Mouse (Mus musculus): Measurements from ENCODE around the gene Fbxo46. TPM values are rescaled to one million over a fixed set of nuclear protein-coding genes. Genes with fewer than 3 reads are reported as not detected.

Fbxo46 gene
- polyA plus RNA-seq, 1 experiment = 29.2 TPM

DNA sequence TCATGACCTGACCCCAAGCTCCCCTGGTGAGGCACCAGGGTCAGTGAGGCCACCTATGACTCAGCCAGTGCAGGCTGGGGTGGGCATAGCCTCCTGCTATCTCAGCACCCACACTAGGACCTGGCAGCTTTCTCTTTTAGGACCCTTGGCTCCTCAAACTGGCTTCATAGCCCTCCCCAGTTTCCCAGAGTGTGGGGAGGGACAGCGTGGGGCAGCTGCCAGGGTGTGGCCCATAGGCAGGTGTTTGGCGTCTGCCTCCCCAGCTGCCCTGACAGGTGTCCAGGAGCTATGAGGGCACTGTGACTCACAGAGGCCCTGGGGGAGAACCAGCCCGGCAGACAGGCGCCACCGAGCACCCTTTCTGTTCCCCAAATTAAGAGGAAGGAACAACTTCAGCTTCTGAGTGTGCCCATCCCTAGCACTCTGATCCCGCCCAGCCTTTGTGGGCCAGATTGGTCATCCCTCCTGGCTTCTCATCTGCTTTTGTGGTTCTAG, 35.3 kb upstream of the Fbxo46 start:
- Histone ChIP-seq H3K4me3 (ENCODE audit: control insufficient read depth, insufficient read depth, low read length) (no peak overlapping the region), H3K27me3 (ENCODE audit: control insufficient read depth, insufficient read depth, low read length) (no peaks in the 10 kb centered on the region; the same call in 1 of the 2 replicates), H3K27ac (ENCODE audit: control insufficient read depth, insufficient read depth, low read length) (no peak overlapping the region), H3K36me3 (ENCODE audit: control insufficient read depth, insufficient read depth, low read length) (no peaks in the 10 kb centered on the region), H3K4me1 (replicated peaks; ENCODE audit: control insufficient read depth, insufficient read depth, low read length) (no peaks in the 10 kb centered on the region)
- 6% methylated on average over 6 of the region's 6 CpGs for WGBS
- DNase-seq = no peak
- no peak for TF ChIP-seq CTCF (IDR thresholded peaks at IDR 0.05; ENCODE audit: borderline replicate concordance, control insufficient read depth, extremely low read depth, insufficient read depth, low read length, poor library complexity)
- TF ChIP-seq POLR2A (IDR thresholded peaks at IDR 0.05; ENCODE audit: control insufficient read depth, extremely low read depth, insufficient read depth, low read length, poor library complexity) = no peak

DNA sequence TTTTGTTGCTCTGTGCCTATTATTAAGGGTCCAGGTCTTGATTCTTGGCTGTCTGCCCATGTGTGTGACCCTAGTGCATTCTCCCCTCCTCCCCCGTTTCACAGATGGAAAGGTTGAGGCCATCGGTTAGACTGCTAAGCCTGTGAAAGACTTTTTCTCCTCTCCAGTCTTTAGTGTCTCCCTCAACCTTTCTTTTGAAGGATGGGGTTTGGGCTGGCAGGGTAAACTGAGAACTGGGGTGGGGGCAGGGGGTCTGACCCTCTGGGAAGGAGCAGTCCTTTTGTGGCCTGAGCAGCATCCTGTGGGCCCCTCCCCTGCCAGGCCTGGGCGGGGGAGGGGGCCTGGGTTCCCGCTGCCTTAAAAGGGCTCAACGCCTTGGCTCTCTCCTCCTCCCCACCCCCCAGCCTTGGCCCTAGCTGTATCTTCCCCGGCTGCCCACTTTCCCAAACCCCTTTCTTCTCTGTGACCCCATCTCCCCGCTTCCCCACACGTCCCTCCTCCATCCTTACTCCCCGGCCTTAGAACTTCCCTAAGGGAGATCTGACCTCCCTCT, 34.7 kb upstream of the Fbxo46 start:
- no peak overlapping the region for H3K4me3 ChIP-seq (ENCODE audit: control insufficient read depth, insufficient read depth, low read length)
- TF ChIP-seq CTCF (IDR thresholded peaks at IDR 0.05; ENCODE audit: borderline replicate concordance, control insufficient read depth, extremely low read depth, insufficient read depth, low read length, poor library complexity) = no peak
- TF ChIP-seq POLR2A (IDR thresholded peaks at IDR 0.05; ENCODE audit: control insufficient read depth, extremely low read depth, insufficient read depth, low read length, poor library complexity) = no peak
- no peak for DNase-seq
- no peak overlapping the region for H3K27ac ChIP-seq (ENCODE audit: control insufficient read depth, insufficient read depth, low read length)
- WGBS = 24% methylated on average over 9 of the region's 9 CpGs
- H3K27me3 ChIP-seq (ENCODE audit: control insufficient read depth, insufficient read depth, low read length) = no peaks in the 10 kb centered on the region; the same call in 1 of the 2 replicates
- H3K36me3 ChIP-seq (ENCODE audit: control insufficient read depth, insufficient read depth, low read length) = no peaks in the 10 kb centered on the region
- H3K4me1 ChIP-seq (replicated peaks; ENCODE audit: control insufficient read depth, insufficient read depth, low read length) = no peaks in the 10 kb centered on the region

DNA sequence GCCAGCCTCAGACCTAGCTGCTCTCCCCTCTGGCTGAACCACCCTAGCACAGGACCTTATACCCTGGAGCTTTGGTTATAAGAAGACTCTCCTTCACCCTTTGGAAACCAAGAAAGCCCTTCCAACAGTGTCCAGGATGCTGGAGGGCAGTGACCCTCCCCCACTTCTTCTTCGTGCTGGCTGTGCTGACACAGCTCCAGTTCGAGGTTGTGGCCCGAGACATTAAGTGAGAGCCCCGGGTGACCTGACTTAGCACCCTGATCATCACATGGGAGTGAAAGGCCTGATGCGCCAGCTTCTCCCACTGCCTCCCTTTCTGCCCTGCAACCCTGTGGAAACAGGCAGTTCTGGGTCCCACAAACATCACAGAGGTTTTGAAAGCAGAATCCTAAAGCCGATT, 34.2 kb upstream of the Fbxo46 start:
- WGBS = 8% methylated on average over 6 of the region's 6 CpGs
- TF ChIP-seq CTCF (IDR thresholded peaks at IDR 0.05; ENCODE audit: borderline replicate concordance, control insufficient read depth, extremely low read depth, insufficient read depth, low read length, poor library complexity) = no peak
- no peak for TF ChIP-seq POLR2A (IDR thresholded peaks at IDR 0.05; ENCODE audit: control insufficient read depth, extremely low read depth, insufficient read depth, low read length, poor library complexity)
- H3K27me3 ChIP-seq (ENCODE audit: control insufficient read depth, insufficient read depth, low read length) = no peaks in the 10 kb centered on the region; the same call in 1 of the 2 replicates
- H3K27ac ChIP-seq (ENCODE audit: control insufficient read depth, insufficient read depth, low read length) = no peak overlapping the region
- no peak for DNase-seq
- no peak overlapping the region for H3K4me3 ChIP-seq (ENCODE audit: control insufficient read depth, insufficient read depth, low read length)
- no peaks in the 10 kb centered on the region for H3K36me3 ChIP-seq (ENCODE audit: control insufficient read depth, insufficient read depth, low read length)
- H3K4me1 ChIP-seq (replicated peaks; ENCODE audit: control insufficient read depth, insufficient read depth, low read length) = no peaks in the 10 kb centered on the region

DNA sequence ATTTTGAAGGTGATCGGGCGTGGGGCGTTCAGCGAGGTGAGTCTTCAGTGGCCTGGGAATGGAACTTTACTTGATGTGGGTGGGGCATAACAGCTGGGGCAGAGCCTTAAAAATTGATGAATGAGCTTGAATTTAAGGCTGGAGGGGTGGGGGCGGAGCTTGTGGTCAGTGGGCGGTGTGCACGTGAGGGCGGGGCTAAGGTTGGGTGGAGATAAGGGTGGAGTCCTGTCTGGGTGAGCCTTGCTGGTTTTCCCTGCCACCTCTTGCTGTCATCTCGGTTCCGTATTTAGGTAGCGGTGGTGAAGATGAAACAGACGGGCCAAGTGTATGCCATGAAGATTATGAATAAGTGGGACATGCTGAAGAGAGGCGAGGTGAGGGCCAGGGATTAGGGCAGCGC, 33.6 kb upstream of the Fbxo46 start:
- no peak for DNase-seq
- no peaks in the 10 kb centered on the region; the same call in 1 of the 2 replicates for H3K27me3 ChIP-seq (ENCODE audit: control insufficient read depth, insufficient read depth, low read length)
- no peak overlapping the region; the same call in 1 of the 2 replicates for H3K27ac ChIP-seq (ENCODE audit: control insufficient read depth, insufficient read depth, low read length)
- no peaks in the 10 kb centered on the region for H3K36me3 ChIP-seq (ENCODE audit: control insufficient read depth, insufficient read depth, low read length)
- H3K4me1 ChIP-seq (replicated peaks; ENCODE audit: control insufficient read depth, insufficient read depth, low read length) = no peaks in the 10 kb centered on the region
- no peak overlapping the region for H3K4me3 ChIP-seq (ENCODE audit: control insufficient read depth, insufficient read depth, low read length)
- TF ChIP-seq POLR2A (IDR thresholded peaks at IDR 0.05; ENCODE audit: control insufficient read depth, extremely low read depth, insufficient read depth, low read length, poor library complexity) (no peak), CTCF (IDR thresholded peaks at IDR 0.05; ENCODE audit: borderline replicate concordance, control insufficient read depth, extremely low read depth, insufficient read depth, low read length, poor library complexity) (no peak)
- 6% methylated on average over 14 of the region's 14 CpGs for WGBS

DNA sequence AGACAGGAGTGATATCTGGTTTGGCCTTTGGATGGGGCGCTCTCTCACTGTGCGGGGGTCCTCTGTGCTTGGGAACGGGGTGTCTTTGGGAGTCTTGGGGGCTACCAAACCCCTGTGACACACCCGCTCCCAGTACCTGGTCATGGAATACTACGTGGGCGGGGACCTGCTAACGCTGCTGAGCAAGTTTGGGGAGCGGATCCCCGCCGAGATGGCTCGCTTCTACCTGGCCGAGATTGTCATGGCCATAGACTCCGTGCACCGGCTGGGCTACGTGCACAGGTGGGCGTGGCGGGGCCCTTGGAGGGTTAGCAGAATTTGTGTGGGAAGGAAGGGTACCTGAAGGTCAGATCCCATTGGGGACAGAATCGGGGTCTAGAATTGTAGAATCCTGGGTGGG, 32.9 kb upstream of the Fbxo46 start:
- Histone ChIP-seq H3K4me3 (ENCODE audit: control insufficient read depth, insufficient read depth, low read length) (no peak overlapping the region), H3K36me3 (ENCODE audit: control insufficient read depth, insufficient read depth, low read length) (no peaks in the 10 kb centered on the region), H3K27me3 (ENCODE audit: control insufficient read depth, insufficient read depth, low read length) (no peaks in the 10 kb centered on the region; the same call in 1 of the 2 replicates), H3K4me1 (replicated peaks; ENCODE audit: control insufficient read depth, insufficient read depth, low read length) (no peaks in the 10 kb centered on the region), H3K27ac (ENCODE audit: control insufficient read depth, insufficient read depth, low read length) (no peak overlapping the region)
- DNase-seq = no peak
- TF ChIP-seq POLR2A (IDR thresholded peaks at IDR 0.05; ENCODE audit: control insufficient read depth, extremely low read depth, insufficient read depth, low read length, poor library complexity) (no peak), CTCF (IDR thresholded peaks at IDR 0.05; ENCODE audit: borderline replicate concordance, control insufficient read depth, extremely low read depth, insufficient read depth, low read length, poor library complexity) (no peak)
- WGBS = 81% methylated on average over 18 of the region's 18 CpGs

DNA sequence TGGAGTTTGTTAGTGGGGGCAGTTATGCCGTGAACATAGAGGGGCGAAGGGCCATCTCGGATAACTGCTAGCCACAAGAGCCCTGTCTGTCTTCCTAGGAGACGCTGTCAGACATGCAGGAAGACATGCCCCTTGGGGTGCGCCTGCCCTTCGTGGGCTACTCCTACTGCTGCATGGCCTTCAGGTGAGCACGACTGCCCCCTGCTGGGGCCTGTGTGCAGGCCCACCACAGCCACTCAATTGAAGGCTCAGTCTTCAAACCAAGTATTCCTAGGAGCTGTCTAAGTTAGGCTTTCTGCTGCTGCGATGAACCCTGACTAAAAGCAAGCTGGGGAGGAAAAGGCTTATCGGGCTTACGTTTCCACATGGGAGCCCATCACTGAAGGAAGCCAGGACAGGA, 30.8 kb upstream of the Fbxo46 start:
- H3K36me3 ChIP-seq (ENCODE audit: control insufficient read depth, insufficient read depth, low read length) = no peaks in the 10 kb centered on the region
- H3K27me3 ChIP-seq (ENCODE audit: control insufficient read depth, insufficient read depth, low read length) = peaks cover 7% of the 10 kb centered on the region; the same call in 1 of the 2 replicates
- no peak for TF ChIP-seq POLR2A (IDR thresholded peaks at IDR 0.05; ENCODE audit: control insufficient read depth, extremely low read depth, insufficient read depth, low read length, poor library complexity)
- peak; percentile 93 for TF ChIP-seq CTCF (IDR thresholded peaks at IDR 0.05; ENCODE audit: borderline replicate concordance, control insufficient read depth, extremely low read depth, insufficient read depth, low read length, poor library complexity)
- DNase-seq = peak; percentile 75
- no peak overlapping the region for H3K4me3 ChIP-seq (ENCODE audit: control insufficient read depth, insufficient read depth, low read length)
- no peak overlapping the region for H3K27ac ChIP-seq (ENCODE audit: control insufficient read depth, insufficient read depth, low read length)
- 22% methylated on average over 10 of the region's 10 CpGs for WGBS
- H3K4me1 ChIP-seq (replicated peaks; ENCODE audit: control insufficient read depth, insufficient read depth, low read length) = peaks cover 12% of the 10 kb centered on the region
